Mouse (Mus musculus) bone marrow macrophage, adult 2 months (primary cell): ENCODE measurements around the gene Mapk8.

Experiments
- CTCF ChIP-seq: IDR thresholded peaks from 2 replicates; pipeline ENCODE4 v1.5.1; 2012; ENCODE audit warnings: low read depth, mild to moderate bottlenecking, low read length, moderate library complexity
- POLR2A ChIP-seq: IDR thresholded peaks from 2 replicates; pipeline ENCODE4 v1.6.1; 2012; ENCODE audit warnings: mild to moderate bottlenecking, low read depth, low read length, borderline replicate concordance

GRCm38 (mm10) chr14:33366891-33367777, 79.8 kb downstream of the Mapk8 start:
- no peak for TF ChIP-seq CTCF
- no peak for TF ChIP-seq POLR2A
